Mouse (Mus musculus): ENCODE measurements around the gene Pkhd1.

GRCm38 (mm10) chr1:20429056-20429394, 188.8 kb downstream of the Pkhd1 start:
- TF ChIP-seq CTCF (IDR thresholded peaks at IDR 0.05; ENCODE audit: control insufficient read depth, insufficient read depth, low read length) (no peak), POLR2A (IDR thresholded peaks at IDR 0.05; ENCODE audit: borderline replicate concordance, control insufficient read depth, low read depth, low read length) (no peak)
